Mouse (Mus musculus): ENCODE measurements around the gene Fuk. TPM values are rescaled to one million over a fixed set of nuclear protein-coding genes. Genes with fewer than 3 reads are reported as not detected.

Gene Fuk
- polyA plus RNA-seq, 1 experiment from 2014 or later: 10.4 TPM

GRCm38 (mm10) chr8:110892040-110892439 lies 10.2 kb downstream of the Fuk start:
- H3K4me1 ChIP-seq (ENCODE audit: control insufficient read depth, insufficient read depth, low read length): no peaks in the 10 kb centered on the region
- H3K36me3 ChIP-seq (ENCODE audit: control insufficient read depth, insufficient read depth, low read length): peaks cover 16% of the 10 kb centered on the region
- ATAC-seq (ENCODE audit: low FRiP score, low TSS enrichment): no peak
- no peaks in the 10 kb centered on the region for H3K9me3 ChIP-seq (ENCODE audit: control insufficient read depth, low read length)
- no peak overlapping the region for H3K4me2 ChIP-seq (replicated peaks; ENCODE audit: low read depth, low read length)
- 92% methylated on average over 7 of the region's 7 CpGs for WGBS
- H3K27me3 ChIP-seq (ENCODE audit: control insufficient read depth, insufficient read depth, low read length): no peaks in the 10 kb centered on the region
- no peak overlapping the region for H3K27ac ChIP-seq (ENCODE audit: low read depth, low read length)
- H3K4me3 ChIP-seq (ENCODE audit: low read length): no peak overlapping the region
- H3K9ac ChIP-seq (ENCODE audit: low read depth, low read length): no peak overlapping the region

GRCm38 (mm10) chr8:110889904-110890470 lies 12.3 kb downstream of the Fuk start:
- Histone ChIP-seq H3K27me3 (ENCODE audit: control insufficient read depth, insufficient read depth, low read length) (no peaks in the 10 kb centered on the region), H3K9me3 (ENCODE audit: control insufficient read depth, low read length) (no peaks in the 10 kb centered on the region), H3K4me3 (ENCODE audit: low read length) (no peak overlapping the region), H3K4me1 (ENCODE audit: control insufficient read depth, insufficient read depth, low read length) (no peaks in the 10 kb centered on the region), H3K36me3 (ENCODE audit: control insufficient read depth, insufficient read depth, low read length) (peaks cover 19% of the 10 kb centered on the region), H3K9ac (ENCODE audit: low read depth, low read length) (no peak overlapping the region), H3K4me2 (replicated peaks; ENCODE audit: low read depth, low read length) (no peak overlapping the region), H3K27ac (ENCODE audit: low read depth, low read length) (no peak overlapping the region)
- WGBS: 79% methylated on average over 12 of the region's 12 CpGs
- no peak for ATAC-seq (ENCODE audit: low FRiP score, low TSS enrichment)

- no peak overlapping the region for H3K27ac ChIP-seq (ENCODE audit: low read depth, low read length)
- H3K9ac ChIP-seq (ENCODE audit: low read depth, low read length): no peak overlapping the region
- H3K4me1 ChIP-seq (ENCODE audit: control insufficient read depth, insufficient read depth, low read length): no peaks in the 10 kb centered on the region
- ATAC-seq (ENCODE audit: low FRiP score, low TSS enrichment): no peak
- H3K4me3 ChIP-seq (ENCODE audit: low read length): no peak overlapping the region
- H3K4me2 ChIP-seq (replicated peaks; ENCODE audit: low read depth, low read length): no peak overlapping the region
- WGBS: 89% methylated on average over 16 of the region's 16 CpGs
- peaks cover 26% of the 10 kb centered on the region for H3K36me3 ChIP-seq (ENCODE audit: control insufficient read depth, insufficient read depth, low read length)
- H3K9me3 ChIP-seq (ENCODE audit: control insufficient read depth, low read length): no peaks in the 10 kb centered on the region
- H3K27me3 ChIP-seq (ENCODE audit: control insufficient read depth, insufficient read depth, low read length): no peaks in the 10 kb centered on the region
These were observed 13.4 kb downstream of the Fuk start for GRCm38 (mm10) chr8:110888860-110889259.

- Histone ChIP-seq H3K9me3 (ENCODE audit: control insufficient read depth, low read length) (no peaks in the 10 kb centered on the region), H3K27ac (ENCODE audit: low read depth, low read length) (no peak overlapping the region), H3K4me1 (ENCODE audit: control insufficient read depth, insufficient read depth, low read length) (no peaks in the 10 kb centered on the region), H3K36me3 (ENCODE audit: control insufficient read depth, insufficient read depth, low read length) (peaks cover 29% of the 10 kb centered on the region), H3K9ac (ENCODE audit: low read depth, low read length) (no peak overlapping the region), H3K4me3 (ENCODE audit: low read length) (no peak overlapping the region), H3K4me2 (replicated peaks; ENCODE audit: low read depth, low read length) (no peak overlapping the region), H3K27me3 (ENCODE audit: control insufficient read depth, insufficient read depth, low read length) (no peaks in the 10 kb centered on the region)
- 92% methylated on average over 8 of the region's 8 CpGs for WGBS
- ATAC-seq (ENCODE audit: low FRiP score, low TSS enrichment): no peak
These were observed 13.8 kb downstream of the Fuk start for GRCm38 (mm10) chr8:110888441-110888840.

- H3K27ac ChIP-seq (ENCODE audit: low read depth, low read length): no peak overlapping the region
- H3K4me2 ChIP-seq (replicated peaks; ENCODE audit: low read depth, low read length): no peak overlapping the region
- H3K36me3 ChIP-seq (ENCODE audit: control insufficient read depth, insufficient read depth, low read length): peaks cover 36% of the 10 kb centered on the region
- no peak overlapping the region for H3K4me3 ChIP-seq (ENCODE audit: low read length)
- ATAC-seq (ENCODE audit: low FRiP score, low TSS enrichment): no peak
- no peaks in the 10 kb centered on the region for H3K27me3 ChIP-seq (ENCODE audit: control insufficient read depth, insufficient read depth, low read length)
- WGBS: 93% methylated on average over 10 of the region's 10 CpGs
- no peaks in the 10 kb centered on the region for H3K4me1 ChIP-seq (ENCODE audit: control insufficient read depth, insufficient read depth, low read length)
- no peak overlapping the region for H3K9ac ChIP-seq (ENCODE audit: low read depth, low read length)
- H3K9me3 ChIP-seq (ENCODE audit: control insufficient read depth, low read length): no peaks in the 10 kb centered on the region
These were observed 14.7 kb downstream of the Fuk start for GRCm38 (mm10) chr8:110887551-110887950.

- 91% methylated on average over 3 of the region's 3 CpGs for WGBS
- Histone ChIP-seq H3K27ac (ENCODE audit: low read depth, low read length) (no peak overlapping the region), H3K36me3 (ENCODE audit: control insufficient read depth, insufficient read depth, low read length) (peaks cover 45% of the 10 kb centered on the region), H3K9ac (ENCODE audit: low read depth, low read length) (no peak overlapping the region), H3K27me3 (ENCODE audit: control insufficient read depth, insufficient read depth, low read length) (no peaks in the 10 kb centered on the region), H3K9me3 (ENCODE audit: control insufficient read depth, low read length) (no peaks in the 10 kb centered on the region), H3K4me2 (replicated peaks; ENCODE audit: low read depth, low read length) (no peak overlapping the region), H3K4me1 (ENCODE audit: control insufficient read depth, insufficient read depth, low read length) (no peaks in the 10 kb centered on the region), H3K4me3 (ENCODE audit: low read length) (no peak overlapping the region)
- no peak for ATAC-seq (ENCODE audit: low FRiP score, low TSS enrichment)
These were observed 15.7 kb downstream of the Fuk start for GRCm38 (mm10) chr8:110886634-110887033.

- 89% methylated on average over 18 of the region's 18 CpGs for WGBS
- no peaks in the 10 kb centered on the region for H3K27me3 ChIP-seq (ENCODE audit: control insufficient read depth, insufficient read depth, low read length)
- H3K27ac ChIP-seq (ENCODE audit: low read depth, low read length): no peak overlapping the region
- ATAC-seq (ENCODE audit: low FRiP score, low TSS enrichment): no peak
- no peaks in the 10 kb centered on the region for H3K4me1 ChIP-seq (ENCODE audit: control insufficient read depth, insufficient read depth, low read length)
- no peak overlapping the region for H3K9ac ChIP-seq (ENCODE audit: low read depth, low read length)
- no peak overlapping the region for H3K4me3 ChIP-seq (ENCODE audit: low read length)
- H3K4me2 ChIP-seq (replicated peaks; ENCODE audit: low read depth, low read length): no peak overlapping the region
- no peaks in the 10 kb centered on the region for H3K9me3 ChIP-seq (ENCODE audit: control insufficient read depth, low read length)
- H3K36me3 ChIP-seq (ENCODE audit: control insufficient read depth, insufficient read depth, low read length): peaks cover 66% of the 10 kb centered on the region
These were observed 18.5 kb downstream of the Fuk start for GRCm38 (mm10) chr8:110883824-110884223.

GRCm38 (mm10) chr8:110881741-110882310 lies 20.5 kb downstream of the Fuk start:
- no peak for ATAC-seq (ENCODE audit: low FRiP score, low TSS enrichment)
- Histone ChIP-seq H3K4me2 (replicated peaks; ENCODE audit: low read depth, low read length) (no peak overlapping the region), H3K9me3 (ENCODE audit: control insufficient read depth, low read length) (no peaks in the 10 kb centered on the region), H3K27me3 (ENCODE audit: control insufficient read depth, insufficient read depth, low read length) (no peaks in the 10 kb centered on the region), H3K4me1 (ENCODE audit: control insufficient read depth, insufficient read depth, low read length) (no peaks in the 10 kb centered on the region), H3K27ac (ENCODE audit: low read depth, low read length) (no peak overlapping the region), H3K4me3 (ENCODE audit: low read length) (no peak overlapping the region), H3K9ac (ENCODE audit: low read depth, low read length) (no peak overlapping the region), H3K36me3 (ENCODE audit: control insufficient read depth, insufficient read depth, low read length) (peaks cover 75% of the 10 kb centered on the region)
- 95% methylated on average over 10 of the region's 10 CpGs for WGBS

- no peak for ATAC-seq (ENCODE audit: low FRiP score, low TSS enrichment)
- H3K27ac ChIP-seq (ENCODE audit: low read depth, low read length): no peak overlapping the region
- no peak overlapping the region for H3K9ac ChIP-seq (ENCODE audit: low read depth, low read length)
- H3K27me3 ChIP-seq (ENCODE audit: control insufficient read depth, insufficient read depth, low read length): no peaks in the 10 kb centered on the region
- no peaks in the 10 kb centered on the region for H3K4me1 ChIP-seq (ENCODE audit: control insufficient read depth, insufficient read depth, low read length)
- H3K36me3 ChIP-seq (ENCODE audit: control insufficient read depth, insufficient read depth, low read length): peaks cover 88% of the 10 kb centered on the region
- H3K9me3 ChIP-seq (ENCODE audit: control insufficient read depth, low read length): no peaks in the 10 kb centered on the region
- no peak overlapping the region for H3K4me3 ChIP-seq (ENCODE audit: low read length)
- no peak overlapping the region for H3K4me2 ChIP-seq (replicated peaks; ENCODE audit: low read depth, low read length)
- WGBS: 93% methylated on average over 4 of the region's 4 CpGs
These were observed 24.4 kb downstream of the Fuk start for GRCm38 (mm10) chr8:110877862-110878261.
